Mouse (Mus musculus): Measurements from ENCODE around the gene Tm7sf3.
A peak's percentile ranks its signal among the peaks of the same experiment; 100 is the strongest.

Gene Tm7sf3

DNA sequence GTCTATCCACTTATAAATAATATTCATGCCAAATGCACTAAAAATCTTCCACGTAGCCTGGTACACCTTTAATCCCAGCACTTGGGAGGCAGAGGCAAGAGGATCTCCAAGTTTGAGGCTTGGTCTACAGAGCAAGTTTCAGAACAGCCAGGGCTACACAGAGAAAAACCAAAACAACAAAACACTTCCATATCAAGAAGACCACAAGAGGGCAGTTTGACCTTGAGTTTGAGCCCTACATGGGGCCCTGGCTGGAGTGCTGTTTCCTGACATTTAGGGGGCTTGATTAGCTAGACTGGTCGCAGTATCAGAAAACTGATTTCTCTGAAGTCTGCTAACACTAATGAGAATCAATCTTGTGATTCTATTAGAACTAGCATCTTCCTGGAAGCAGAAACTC lies 18.0 kb upstream of the Tm7sf3 start:
- no peak for DNase-seq (ENCODE audit: low spot score in 2 of 2)

GRCm38 (mm10) chr6:146653197-146653596 lies 10.6 kb upstream of the Tm7sf3 start:
- no peak for DNase-seq (ENCODE audit: low spot score in 2 of 2)

DNA sequence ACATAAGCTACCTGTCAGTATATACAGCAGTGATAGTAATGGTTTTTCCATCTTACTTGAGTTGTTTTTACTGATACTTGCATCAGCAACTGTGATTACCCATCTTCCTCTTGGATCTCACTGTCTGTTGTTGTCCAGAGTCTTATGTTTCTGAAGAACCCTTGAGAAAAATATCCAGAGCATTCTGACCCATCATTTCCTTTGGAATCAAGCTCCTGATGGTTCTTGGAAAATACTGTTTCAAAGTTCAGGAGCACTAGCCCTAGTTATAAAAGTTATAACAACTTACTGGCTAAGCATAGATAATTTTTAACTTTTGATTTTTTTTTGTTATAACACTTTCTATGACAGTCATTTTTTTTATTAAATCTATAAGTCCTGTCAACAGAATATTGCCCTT lies 8.8 kb upstream of the Tm7sf3 start:
- DNase-seq (ENCODE audit: low spot score in 2 of 2), result no peak

GRCm38 (mm10) chr6:146650013-146650412 lies 7.4 kb upstream of the Tm7sf3 start:
- no peak for DNase-seq (ENCODE audit: low spot score in 2 of 2)

- DNase-seq (ENCODE audit: low spot score in 2 of 2), result no peak
Observed at GRCm38 (mm10) chr6:146643184-146643570, 553 bp upstream of the Tm7sf3 start.

DNA sequence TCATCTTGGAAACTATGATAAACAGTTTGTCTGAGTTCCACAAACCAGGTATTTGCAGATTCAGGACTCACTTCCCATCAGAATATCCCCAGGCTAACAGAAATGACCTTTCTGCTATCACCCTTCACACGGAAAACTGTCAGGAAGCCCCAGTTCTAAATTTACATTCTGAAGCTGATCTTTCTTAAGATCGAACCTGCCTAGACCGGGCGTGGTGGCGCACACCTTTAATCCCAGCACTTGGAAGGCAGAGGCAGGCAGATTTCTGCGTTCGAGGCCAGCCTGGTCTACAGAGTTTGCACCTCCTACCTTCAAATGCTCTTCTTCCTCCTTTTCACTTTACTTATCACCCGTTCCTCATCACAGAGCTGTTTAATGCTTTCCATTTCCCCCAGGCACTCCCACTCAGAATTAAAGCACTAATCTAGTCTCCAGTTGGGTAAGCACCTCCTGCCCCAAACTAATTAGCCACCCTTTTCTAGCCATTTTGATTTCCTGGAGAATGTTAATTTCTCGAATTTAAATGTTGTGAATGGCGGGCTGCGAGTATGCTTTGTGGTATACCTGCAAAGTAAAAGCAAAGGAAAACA lies 908 bp downstream of the Tm7sf3 start:
- DNase-seq (ENCODE audit: low spot score in 2 of 2), result no peak

DNA sequence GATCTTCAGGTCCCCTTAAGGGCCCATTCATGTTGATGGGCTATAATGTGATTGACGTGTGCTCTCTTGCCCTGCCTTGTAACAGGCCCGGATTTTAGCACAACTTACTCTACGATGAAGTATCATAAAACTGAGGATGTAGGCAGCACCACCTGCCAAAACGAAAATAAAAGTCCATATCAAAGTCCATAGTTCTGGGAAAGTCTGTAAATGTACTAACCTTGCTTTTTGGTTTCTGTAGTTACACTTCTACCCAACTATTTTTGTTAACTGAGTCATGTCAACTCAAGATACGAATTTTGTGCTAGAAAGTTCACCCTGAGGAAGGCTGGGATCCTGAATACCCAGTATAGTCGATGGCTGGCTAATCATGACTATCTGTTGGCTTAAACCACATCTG lies 1.6 kb downstream of the Tm7sf3 start:
- no peak for DNase-seq (ENCODE audit: low spot score in 2 of 2)

GRCm38 (mm10) chr6:146640068-146640965 lies 2.3 kb downstream of the Tm7sf3 start:
- no peak for DNase-seq (ENCODE audit: low spot score in 2 of 2)

DNA sequence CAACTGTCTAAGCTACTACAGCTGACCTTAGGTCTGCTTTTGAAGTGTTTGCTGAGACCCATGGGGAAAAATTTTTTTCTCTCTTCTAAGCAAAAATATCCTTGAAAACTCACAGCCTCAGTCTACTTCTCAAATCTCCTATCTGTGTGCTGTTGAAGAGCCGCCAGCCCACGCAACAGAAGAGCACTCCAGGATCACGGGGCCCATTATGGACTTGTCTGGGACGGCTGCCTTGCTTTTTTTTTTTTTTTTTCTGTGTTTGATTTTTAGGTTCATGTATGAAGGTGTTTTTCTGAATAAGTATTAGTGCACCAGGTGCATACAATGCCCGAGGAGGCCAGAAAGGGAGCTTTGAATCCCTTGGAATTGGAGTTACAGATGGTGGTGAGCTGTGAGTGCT lies 6.1 kb downstream of the Tm7sf3 start:
- DNase-seq (ENCODE audit: low spot score in 2 of 2), result no peak

DNA sequence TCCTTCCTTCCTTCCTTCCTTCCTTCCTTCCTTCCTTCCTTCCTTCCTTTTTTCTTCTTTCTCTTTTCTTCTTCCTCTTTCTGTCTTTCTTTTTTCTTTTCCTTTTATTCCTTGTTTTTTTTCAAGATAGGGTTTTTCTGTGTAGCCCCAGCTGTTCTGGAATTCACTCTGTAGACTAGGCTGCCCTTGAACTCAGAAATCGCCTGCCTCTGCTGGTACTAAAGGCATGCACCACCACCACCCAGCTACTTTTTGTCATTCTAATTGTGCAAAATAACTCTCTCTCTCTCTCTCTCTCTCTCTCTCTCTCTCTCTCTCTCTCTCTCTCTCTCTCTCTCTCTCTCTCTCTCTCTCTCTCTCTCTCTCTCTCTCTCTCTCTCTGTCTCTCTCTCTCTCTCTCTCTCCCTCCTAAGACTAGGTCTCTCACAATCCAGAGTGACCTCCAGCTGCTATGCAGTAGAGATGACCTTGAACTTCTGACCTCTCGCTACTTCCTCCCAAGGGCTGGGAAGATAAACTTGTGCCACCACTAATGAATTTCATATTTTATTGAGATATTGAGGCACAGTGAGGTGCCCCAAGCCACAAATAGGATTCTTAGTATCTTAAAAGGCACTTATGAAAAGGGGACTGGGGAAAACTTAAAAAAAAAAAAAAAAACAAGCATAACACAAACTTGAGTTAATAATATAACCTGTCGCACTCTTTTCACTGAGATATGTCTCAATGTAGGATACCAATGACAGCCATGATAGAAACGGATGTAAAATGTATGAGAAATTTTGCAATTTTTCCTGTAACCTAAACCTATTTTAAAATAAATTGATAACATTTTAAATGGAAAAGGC lies 7.6 kb downstream of the Tm7sf3 start:
- no peak for DNase-seq (ENCODE audit: low spot score in 2 of 2)

DNA sequence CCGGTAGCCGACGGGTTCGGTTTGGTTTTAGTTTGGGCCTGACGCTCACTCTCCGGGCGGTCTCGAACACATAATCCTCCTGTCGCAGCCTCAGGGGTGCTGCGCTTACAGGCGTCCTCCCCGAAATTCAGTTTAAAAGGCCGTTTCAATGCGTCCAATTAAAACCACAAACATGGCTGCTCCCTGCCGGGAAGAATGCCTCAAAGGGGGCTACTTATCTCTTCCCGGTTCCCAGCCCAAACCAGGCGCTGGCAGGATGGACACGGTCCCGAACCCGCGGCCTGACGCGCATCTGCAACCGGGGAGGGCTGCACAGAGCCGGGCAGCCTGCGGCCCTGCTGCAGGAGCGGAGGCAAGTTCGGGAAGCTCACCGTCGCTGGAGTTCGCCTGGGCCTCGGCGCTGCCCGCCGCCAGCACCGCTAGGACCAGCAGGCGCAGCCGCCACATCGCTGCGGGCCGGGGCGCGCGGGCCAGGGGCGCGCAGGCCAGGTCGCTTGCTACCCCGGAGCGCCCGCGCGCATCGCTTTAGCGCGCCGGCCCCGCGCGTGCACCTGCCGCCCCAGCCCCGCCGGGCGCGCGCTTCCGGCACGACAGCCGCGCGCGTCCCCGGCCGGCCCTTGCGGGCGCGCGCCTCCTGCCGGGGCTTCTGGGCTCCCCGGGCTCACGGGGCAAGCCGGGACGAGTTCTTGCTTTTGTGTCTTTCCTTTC lies 8.5 kb downstream of the Tm7sf3 start:
- peak; percentile 67 to 72 for DNase-seq (ENCODE audit: low spot score in 2 of 2)

- peak; percentile 21 to 28 for DNase-seq (ENCODE audit: low spot score in 2 of 2)
Observed at GRCm38 (mm10) chr6:146633629-146634014, 9.0 kb downstream of the Tm7sf3 start.

DNA sequence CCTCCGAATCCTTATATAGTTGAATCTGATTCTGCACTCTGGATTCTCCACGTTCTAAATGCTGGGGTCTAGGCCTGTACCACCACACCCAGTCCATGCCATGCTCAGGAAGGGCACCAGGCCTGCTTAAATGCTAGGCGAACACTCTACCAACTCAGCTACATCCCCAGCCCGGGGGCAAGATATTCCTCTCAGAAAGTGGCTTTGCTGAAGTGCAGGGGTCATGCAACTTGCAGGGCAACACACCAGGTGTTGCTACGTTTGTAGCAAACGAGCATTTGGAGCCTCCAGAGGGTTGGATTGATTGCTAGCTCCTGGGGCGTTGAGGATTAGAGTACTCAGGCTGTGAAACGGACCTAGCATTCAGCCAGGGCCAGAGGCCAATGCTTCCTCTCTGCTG lies 9.5 kb downstream of the Tm7sf3 start:
- no peak for DNase-seq (ENCODE audit: low spot score in 2 of 2)

- no peak for DNase-seq (ENCODE audit: low spot score in 2 of 2)
Observed at GRCm38 (mm10) chr6:146632403-146632802, 10.2 kb downstream of the Tm7sf3 start.

DNA sequence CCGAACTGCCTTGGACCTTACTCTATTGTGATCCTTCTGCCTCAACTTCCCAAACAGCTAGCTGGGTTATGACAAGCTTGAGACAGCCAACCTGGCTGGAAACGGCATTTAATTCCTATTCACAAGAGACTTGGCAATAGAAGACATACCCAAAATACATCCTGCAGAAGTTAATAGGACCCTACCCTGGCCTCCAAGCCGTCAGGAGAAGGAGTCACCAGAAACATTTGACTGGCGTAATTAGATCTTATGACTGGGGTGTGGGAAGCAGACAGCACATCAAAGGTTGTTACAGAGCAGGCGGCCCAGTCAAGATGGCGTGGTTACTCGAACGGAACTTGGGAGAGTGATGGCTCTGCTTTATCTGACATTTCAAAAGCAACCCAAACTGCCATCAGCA lies 10.8 kb downstream of the Tm7sf3 start:
- DNase-seq (ENCODE audit: low spot score in 2 of 2), result no peak

- DNase-seq (ENCODE audit: low spot score in 2 of 2), result no peak
Observed at GRCm38 (mm10) chr6:146630961-146631360, 11.7 kb downstream of the Tm7sf3 start.

DNA sequence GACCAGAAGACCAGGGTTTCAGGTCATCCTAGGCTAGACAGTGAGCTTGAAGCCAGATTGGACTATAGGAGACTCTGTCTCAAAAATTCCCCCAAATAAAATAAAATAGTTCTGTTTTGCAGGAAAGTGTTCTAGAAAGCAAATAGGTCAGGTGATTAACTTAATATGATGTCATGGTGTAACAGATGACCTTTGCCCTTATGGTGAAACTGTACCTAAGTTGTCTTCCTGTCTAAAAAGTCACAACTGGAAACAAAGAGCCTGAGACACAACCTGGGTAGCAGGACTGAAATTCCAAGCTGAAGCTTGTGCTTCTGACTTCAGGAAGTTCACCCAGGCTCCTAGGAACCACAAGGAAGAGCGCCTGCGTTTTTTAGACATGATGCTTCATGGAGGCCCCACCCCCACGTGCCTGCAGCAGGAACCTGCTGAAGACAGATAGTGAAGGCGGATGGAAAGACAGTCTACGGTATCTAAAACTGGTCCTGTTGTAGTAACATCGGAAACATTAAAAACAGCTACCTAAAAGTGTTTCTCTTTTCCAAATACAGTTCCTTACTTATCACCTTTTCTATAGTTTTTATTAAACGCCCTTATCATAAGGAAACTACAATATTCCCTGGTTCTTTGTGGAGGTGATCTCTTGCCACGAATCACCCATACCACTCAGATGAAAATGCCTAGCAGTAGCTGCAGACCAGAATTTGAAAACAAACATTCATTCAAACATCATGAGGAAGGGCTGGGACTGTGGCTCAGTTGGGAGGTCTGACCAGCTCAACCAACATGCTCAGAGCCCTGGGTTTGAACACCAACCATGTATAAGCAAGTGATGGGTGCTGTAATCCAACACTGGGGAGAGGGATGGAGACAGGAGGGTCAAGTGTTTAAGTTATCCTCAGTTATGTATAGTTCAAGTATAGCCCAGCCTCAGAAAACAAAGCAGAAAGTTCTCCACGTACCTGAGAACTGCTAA lies 12.6 kb downstream of the Tm7sf3 start:
- DNase-seq (ENCODE audit: low spot score in 2 of 2), result no peak

- no peak for DNase-seq (ENCODE audit: low spot score in 2 of 2)
Observed at GRCm38 (mm10) chr6:146628123-146628522, 14.5 kb downstream of the Tm7sf3 start.

- DNase-seq (ENCODE audit: low spot score in 2 of 2), result no peak
Observed at GRCm38 (mm10) chr6:146616670-146617069, 26.0 kb downstream of the Tm7sf3 start.

- no peak for DNase-seq (ENCODE audit: low spot score in 2 of 2)
Observed at GRCm38 (mm10) chr6:146615891-146616290, 26.7 kb downstream of the Tm7sf3 start.

- no peak for DNase-seq (ENCODE audit: low spot score in 2 of 2)
Observed at GRCm38 (mm10) chr6:146614541-146614940, 28.1 kb downstream of the Tm7sf3 start.
